ENCODE assay signal across 19 mouse cellular contexts in genomic region chr11:86922029-86922428, GRCm38 (mm10).
"Had no signal": no experiment of that assay in that cellular context is flagged by ENCODE, and none has a peak within 500 bp of the region (broad histone marks: within the 10 kb centered on the region; RNA-seq: fewer than 3 reads in every experiment).

No protein-coding gene starts in this region.

- H3K27ac ChIP-seq: hindbrain, embryonic 13.5 days; hindbrain, embryonic 15.5 days; hindbrain, postnatal 0 days; kidney, embryonic 15.5 days; kidney, postnatal 0 days; layer of hippocampus, adult 2 months; left cerebral cortex, adult 2 months; limb, embryonic 13.5 days; limb, embryonic 15.5 days; liver, embryonic 12.5 days; liver, embryonic 14.5 days had no signal

- H3K36me3 ChIP-seq: heart, embryonic 13.5 days; heart, embryonic 15.5 days; hindbrain, embryonic 13.5 days; hindbrain, embryonic 15.5 days; kidney, embryonic 15.5 days; limb, embryonic 13.5 days; limb, embryonic 15.5 days; liver, embryonic 12.5 days had no signal

- H3K4me3 ChIP-seq: heart, adult 2 months; heart, embryonic 13.5 days; heart, embryonic 15.5 days; hindbrain, embryonic 13.5 days; hindbrain, embryonic 15.5 days; kidney, embryonic 15.5 days; layer of hippocampus, adult 2 months; left cerebral cortex, adult 2 months; limb, embryonic 13.5 days; limb, embryonic 15.5 days; liver, embryonic 12.5 days had no signal

- DNase-seq: heart, adult 2 months; heart, postnatal 14 days; heart, postnatal 36 days; kidney, adult 11 months; kidney, postnatal 14 days had no signal

- H3K4me2 ChIP-seq: heart, embryonic 11.5 days; heart, embryonic 13.5 days; heart, embryonic 15.5 days; hindbrain, embryonic 13.5 days; hindbrain, embryonic 15.5 days; kidney, embryonic 15.5 days; limb, embryonic 13.5 days; limb, embryonic 15.5 days; liver, embryonic 12.5 days had no signal

- H3K27me3 ChIP-seq: heart, embryonic 13.5 days; heart, embryonic 15.5 days; hindbrain, embryonic 13.5 days; hindbrain, embryonic 15.5 days; kidney, embryonic 15.5 days; limb, embryonic 13.5 days; limb, embryonic 15.5 days; liver, embryonic 12.5 days had no signal
